Mouse (Mus musculus) adrenal gland (tissue): Measurements from ENCODE around the gene Agbl4.
"Not testable (repeated sequence)": the region's sequence is repeated elsewhere in the genome, so short reads cannot be mapped to it uniquely, and the experiment has no call there.

Experiments used
- intact Hi-C: fragments of 180-260 bp; cut with DNase I; formaldehyde crosslinking; loops from one replicate; pipeline ENCODE4 v1.15.1; 2025

Gene Agbl4

GRCm38 (mm10) chr4:110916061-110916460 lies 518.6 kb downstream of the Agbl4 start:
- intact Hi-C loops: no loop called here

- intact Hi-C loops: no loop called here
Measured at GRCm38 (mm10) chr4:110916565-110916964, 519.1 kb downstream of the Agbl4 start.

- intact Hi-C loops: no loop called here
Measured at GRCm38 (mm10) chr4:110921013-110921412, 523.6 kb downstream of the Agbl4 start.

GRCm38 (mm10) chr4:111001641-111002040 lies 604.2 kb downstream of the Agbl4 start:
- intact Hi-C loops: no loop called here

DNA sequence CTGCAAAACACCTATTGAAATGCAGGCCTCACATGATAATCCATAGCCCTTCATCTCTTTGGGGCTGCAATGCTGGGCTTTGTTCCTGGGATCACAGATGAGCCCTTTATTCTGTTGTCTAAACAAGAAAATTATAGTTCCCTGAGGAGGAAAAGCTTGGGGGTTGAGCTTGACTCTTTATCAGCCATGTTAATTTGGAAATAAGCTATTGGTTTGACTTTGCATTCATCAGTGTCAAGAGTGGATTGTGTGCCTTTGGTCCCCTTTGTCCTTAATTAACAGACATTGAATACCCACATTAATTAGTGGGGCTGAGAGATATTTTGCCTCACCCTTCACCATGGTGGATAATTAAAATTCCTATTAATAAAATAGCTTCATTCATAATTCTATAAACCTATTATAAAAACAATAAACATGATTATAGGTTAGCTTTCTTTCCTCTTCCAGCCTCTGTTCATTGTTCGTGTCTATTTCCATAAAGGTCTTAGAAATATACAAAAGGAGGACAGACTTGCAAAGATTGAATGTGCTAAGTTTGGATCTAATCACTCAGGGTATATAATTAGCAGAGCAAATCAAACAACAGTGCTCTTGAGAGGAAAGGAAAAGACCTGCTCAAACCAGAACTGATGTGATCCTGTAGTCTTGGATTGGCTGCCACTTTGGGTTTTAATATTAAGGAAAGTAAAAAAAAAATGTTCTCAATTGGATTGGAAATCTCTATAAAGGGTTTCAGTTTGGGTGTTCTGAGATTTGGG lies 607.4 kb downstream of the Agbl4 start:
- intact Hi-C loops: no loop called here

GRCm38 (mm10) chr4:111019376-111019775 lies 621.9 kb downstream of the Agbl4 start:
- intact Hi-C loops: no loop called here

DNA sequence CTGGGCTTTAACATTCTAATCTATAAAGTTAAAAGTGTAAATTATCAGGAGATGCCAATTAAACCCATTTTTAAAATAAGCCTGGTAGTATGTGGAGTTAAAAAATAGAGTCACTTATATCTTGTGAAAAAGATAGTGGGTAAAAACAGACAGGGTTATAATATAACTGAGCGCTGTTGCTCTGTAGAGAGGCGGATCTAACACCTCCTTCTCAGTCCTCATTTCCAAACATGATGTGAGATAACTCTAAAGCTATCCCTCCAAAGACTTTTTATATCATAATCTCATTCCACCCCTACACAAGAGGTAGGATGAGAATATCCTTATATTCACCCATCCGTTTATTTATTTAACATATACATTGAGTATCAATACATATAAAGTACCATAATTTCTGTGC lies 669.9 kb downstream of the Agbl4 start:
- intact Hi-C loops: no loop called here

DNA sequence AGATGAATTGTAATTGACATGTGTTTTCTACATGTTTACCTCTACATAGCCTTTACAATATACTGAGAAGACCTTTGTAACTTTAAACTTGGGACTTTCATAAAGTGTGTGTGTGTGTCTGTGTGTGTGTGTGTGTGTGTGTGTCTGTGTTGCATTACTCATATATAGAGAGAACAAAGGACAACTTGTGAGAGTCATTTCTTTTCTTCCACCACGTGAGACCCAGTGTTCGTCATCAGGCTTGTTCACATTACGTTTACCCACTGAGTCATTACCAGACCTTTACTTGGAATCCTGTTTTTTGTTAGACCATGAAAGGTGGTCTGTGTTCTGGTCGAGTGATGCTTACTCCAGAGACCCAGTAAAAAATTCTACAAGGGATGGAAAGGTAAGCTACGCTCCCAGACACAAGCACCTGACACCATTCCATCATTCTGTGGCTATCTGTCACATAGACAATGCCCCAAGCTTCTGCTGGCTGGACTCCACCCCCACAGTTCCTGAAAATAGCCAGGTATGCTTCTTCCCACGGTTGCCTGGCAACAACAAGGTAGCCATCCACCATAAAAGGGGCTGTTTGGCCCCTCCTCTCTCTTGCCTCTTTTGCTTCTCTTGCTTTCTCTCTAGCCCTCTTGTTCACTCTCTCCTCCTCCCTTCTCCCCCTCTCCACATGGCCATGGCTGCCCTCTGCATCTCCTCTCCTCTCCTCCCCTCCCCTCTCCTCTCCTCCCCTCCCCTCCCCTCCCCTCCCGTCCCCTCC lies 676.5 kb downstream of the Agbl4 start:
- intact Hi-C loops: no loop called here

GRCm38 (mm10) chr4:111074701-111075154 lies 677.3 kb downstream of the Agbl4 start:
- intact Hi-C loops: no loop called here

GRCm38 (mm10) chr4:111077810-111078209 lies 680.3 kb downstream of the Agbl4 start:
- intact Hi-C loops: no loop called here

- intact Hi-C loops: no loop called here
Measured at GRCm38 (mm10) chr4:111085330-111085729, 687.9 kb downstream of the Agbl4 start.

GRCm38 (mm10) chr4:111136217-111137147 lies 739.0 kb downstream of the Agbl4 start:
- intact Hi-C loops: no loop called here

DNA sequence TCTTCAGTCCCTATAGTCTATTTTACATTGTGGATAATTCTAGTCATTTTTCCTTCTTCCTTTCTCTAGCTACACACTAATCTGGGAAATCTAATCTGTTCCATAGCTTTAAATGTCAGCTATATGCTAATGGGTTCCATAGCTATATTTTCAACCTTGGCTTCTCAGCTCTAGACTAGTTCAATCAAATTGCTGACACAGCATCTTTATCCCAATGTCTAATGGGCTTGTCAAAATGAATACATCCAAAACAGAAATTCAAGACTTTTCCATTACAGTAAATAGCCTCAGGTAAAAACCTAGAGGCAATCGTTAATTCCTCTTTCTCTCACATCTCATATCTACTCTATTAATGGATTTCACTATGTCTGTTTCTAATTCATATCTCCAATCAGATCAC lies 750.3 kb downstream of the Agbl4 start:
- intact Hi-C loops: no loop called here

GRCm38 (mm10) chr4:111155859-111156258 lies 758.4 kb downstream of the Agbl4 start:
- intact Hi-C loops: no loop called here

GRCm38 (mm10) chr4:111181478-111181877 lies 784.0 kb downstream of the Agbl4 start:
- intact Hi-C loops: no loop called here

GRCm38 (mm10) chr4:111200100-111200499 lies 802.6 kb downstream of the Agbl4 start:
- intact Hi-C loops: no loop called here

- intact Hi-C loops: no loop called here
Measured at GRCm38 (mm10) chr4:111215191-111215762, 817.8 kb downstream of the Agbl4 start.

GRCm38 (mm10) chr4:111219030-111219429 lies 821.6 kb downstream of the Agbl4 start:
- intact Hi-C loops: not testable (repeated sequence)

- intact Hi-C loops: not testable (repeated sequence)
Measured at GRCm38 (mm10) chr4:111219543-111219942, 822.1 kb downstream of the Agbl4 start.

GRCm38 (mm10) chr4:111233849-111234248 lies 836.4 kb downstream of the Agbl4 start:
- intact Hi-C loops: no loop called here

- intact Hi-C loops: no loop called here
Measured at GRCm38 (mm10) chr4:111251917-111252316, 854.5 kb downstream of the Agbl4 start.
